Mouse (Mus musculus) ES-E14 (cell line): Measurements from ENCODE around the gene Nav2. TPM values are rescaled to one million over a fixed set of nuclear protein-coding genes. Genes with fewer than 3 reads are reported as not detected.

Experiments used
- DNase-seq: peaks from one replicate; pipeline ENCODE4 v3.0.0-alpha.2; 2013; ENCODE audit warnings: low read depth, low spot score
- H3K27ac ChIP-seq: 2 replicates; pipeline ENCODE4 v1.5.1; 2012; ENCODE audit warnings: low read depth, mild to moderate bottlenecking, low read length, moderate library complexity, mixed read lengths; ENCODE audit not compliant: poor library complexity, insufficient read depth, severe bottlenecking
- H3K36me3 ChIP-seq: 2 replicates; pipeline ENCODE4 v1.6.1; 2012; ENCODE audit warnings: mild to moderate bottlenecking, low read length, moderate library complexity, mixed read lengths; ENCODE audit not compliant: control insufficient read depth, poor library complexity, insufficient read depth, severe bottlenecking
- H3K4me1 ChIP-seq, 2 experiments: fragments of 150-350 bp in 1 of 2; sonication (generic) in 1 of 2; 2 replicates each; pipeline ENCODE4 v1.6.1; 2012; ENCODE audit warnings: low read length in 2 of 2, mild to moderate bottlenecking in 1 of 2, mixed read lengths in 1 of 2; ENCODE audit not compliant: control insufficient read depth in 2 of 2, insufficient read depth in 2 of 2, poor library complexity in 1 of 2
- H3K4me3 ChIP-seq, 2 experiments: fragments of 150-350 bp in 1 of 2; sonication (generic) in 1 of 2; 2 replicates each; pipeline ENCODE4 v1.5.1; 2012; ENCODE audit warnings: low read length in 2 of 2, low read depth in 1 of 2, mild to moderate bottlenecking in 1 of 2, mixed read lengths in 1 of 2; ENCODE audit not compliant: insufficient read depth in 1 of 2, poor library complexity in 1 of 2, severe bottlenecking in 1 of 2
- H3K9ac ChIP-seq: 2 replicates; pipeline ENCODE4 v1.6.1; 2012; ENCODE audit warnings: low read depth, mild to moderate bottlenecking, low read length, mixed read lengths; ENCODE audit not compliant: poor library complexity, insufficient read depth, severe bottlenecking
- H3K9me3 ChIP-seq: fragments of 150-350 bp; sonication (generic); 2 replicates; pipeline ENCODE4 v1.6.1; 2012; ENCODE audit warnings: low read depth, mild to moderate bottlenecking, low read length; ENCODE audit not compliant: control insufficient read depth, insufficient read depth
- CHD2 ChIP-seq: IDR thresholded peaks from 2 replicates; pipeline ENCODE4 v1.6.1; 2014; ENCODE audit warnings: mild to moderate bottlenecking, low read depth, low read length, inconsistent platforms
- HCFC1 ChIP-seq: IDR thresholded peaks from 2 replicates; pipeline ENCODE4 v1.6.1; 2012; ENCODE audit warnings: low read length, inconsistent platforms, borderline replicate concordance; ENCODE audit not compliant: insufficient read depth
- MAFK ChIP-seq: IDR thresholded peaks from 2 replicates; pipeline ENCODE4 v1.6.1; 2014; ENCODE audit warnings: mild to moderate bottlenecking, low read depth, low read length, inconsistent platforms; ENCODE audit not compliant: insufficient read depth
- ZC3H11A ChIP-seq: IDR thresholded peaks from 2 replicates; pipeline ENCODE4 v1.6.1; 2012; ENCODE audit warnings: low read depth, mild to moderate bottlenecking, inconsistent platforms, low read length, borderline replicate concordance
- ZNF384 ChIP-seq: IDR thresholded peaks from 2 replicates; pipeline ENCODE4 v1.6.1; 2012; ENCODE audit warnings: low read depth, low read length, inconsistent platforms
- in situ Hi-C, 2 experiments: fragments of 600-800 bp; cut with MboI; formaldehyde crosslinking; loops; one replicate each; pipeline ENCODE4 v1.15.1; 2025; ENCODE audit warnings: low sequenced_read_pairs in 2 of 2, inconsistent platforms in 1 of 2; ENCODE audit not compliant: unreplicated experiment in 2 of 2
- total RNA-seq: library from RNA; depleted of rRNA; stranded (reverse); fragments of 300-350 nt; gene quantifications from 2 replicates; pipeline ENCODE4 v1.2.3, GENCODE M21; 2012

Gene Nav2
- total RNA-seq, 1 experiment = 18.2 TPM

- H3K9ac ChIP-seq = no peak overlapping the region
- peaks cover 2% of the 10 kb centered on the region; the same call in 1 of the 2 replicates for H3K36me3 ChIP-seq
- in situ Hi-C loops = no loop called here
- H3K9me3 ChIP-seq = no peaks in the 10 kb centered on the region
- H3K4me1 ChIP-seq = no peaks in the 10 kb centered on the region
- H3K27ac ChIP-seq = no peak overlapping the region
- no peak for DNase-seq
- no peak overlapping the region for H3K4me3 ChIP-seq
- TF ChIP-seq HCFC1 (no peak), MAFK (no peak), ZC3H11A (no peak), CHD2 (no peak), ZNF384 (no peak)
Measured at GRCm38 (mm10) chr7:49415131-49415530, 506.6 kb downstream of the Nav2 start.

GRCm38 (mm10) chr7:49415716-49416115, 507.2 kb downstream of the Nav2 start:
- Histone ChIP-seq H3K9me3 (no peaks in the 10 kb centered on the region), H3K4me1 (no peaks in the 10 kb centered on the region), H3K27ac (no peak overlapping the region), H3K9ac (no peak overlapping the region), H3K36me3 (peaks cover 2% of the 10 kb centered on the region; the same call in 1 of the 2 replicates), H3K4me3 (no peak overlapping the region)
- in situ Hi-C loops = no loop called here
- DNase-seq = no peak
- TF ChIP-seq ZC3H11A (no peak), MAFK (no peak), CHD2 (no peak), HCFC1 (no peak), ZNF384 (no peak)

GRCm38 (mm10) chr7:49418841-49419240, 510.3 kb downstream of the Nav2 start:
- Histone ChIP-seq H3K9me3 (no peaks in the 10 kb centered on the region), H3K27ac (no peak overlapping the region), H3K4me3 (no peak overlapping the region), H3K4me1 (no peaks in the 10 kb centered on the region), H3K36me3 (peaks cover 2% of the 10 kb centered on the region; the same call in 1 of the 2 replicates), H3K9ac (no peak overlapping the region)
- DNase-seq = no peak
- in situ Hi-C loops = no loop called here
- TF ChIP-seq MAFK (no peak), CHD2 (no peak), ZC3H11A (no peak), ZNF384 (no peak), HCFC1 (no peak)

GRCm38 (mm10) chr7:49420139-49420802, 511.8 kb downstream of the Nav2 start:
- Histone ChIP-seq H3K27ac (no peak overlapping the region), H3K4me3 (no peak overlapping the region), H3K9me3 (no peaks in the 10 kb centered on the region), H3K4me1 (no peaks in the 10 kb centered on the region), H3K9ac (no peak overlapping the region), H3K36me3 (peaks cover 2% of the 10 kb centered on the region; the same call in 1 of the 2 replicates)
- TF ChIP-seq CHD2 = no peak
- TF ChIP-seq ZC3H11A = no peak
- TF ChIP-seq ZNF384 = no peak
- no peak for TF ChIP-seq HCFC1
- TF ChIP-seq MAFK = no peak
- no peak for DNase-seq
- in situ Hi-C loops = no loop called here
